Mouse (Mus musculus): Measurements from ENCODE around the gene Olfr39.
"Not testable (repeated sequence)": the region's sequence is repeated elsewhere in the genome, so short reads cannot be mapped to it uniquely, and the experiment has no call there.

The Olfr39 gene

GRCm38 (mm10) chr9:20282051-20282450 lies at the start of gene Olfr39:
TSS of gene Olfr39 (plus strand) at chr9:20282351.
- DNase-seq (ENCODE audit: inconsistent ontology term), result no peak

GRCm38 (mm10) chr9:20236819-20237218 lies 45.3 kb upstream of the Olfr39 start, which contains the start of gene Olfr872:
TSS of gene Olfr872 (plus strand) at chr9:20237119.
- DNase-seq (ENCODE audit: inconsistent ontology term), result no peak

- no peak for DNase-seq (ENCODE audit: inconsistent ontology term)
These were observed 44.8 kb upstream of the Olfr39 start for GRCm38 (mm10) chr9:20237378-20237777.

- not testable (repeated sequence) for DNase-seq (ENCODE audit: inconsistent ontology term)
These were observed 13.4 kb downstream of the Olfr39 start for GRCm38 (mm10) chr9:20295562-20295961.

GRCm38 (mm10) chr9:20298232-20298631 lies 16.1 kb downstream of the Olfr39 start, which contains the start of gene Olfr873:
TSS of gene Olfr873 (plus strand) at chr9:20298532.
- no peak for DNase-seq (ENCODE audit: inconsistent ontology term)

GRCm38 (mm10) chr9:20335994-20336393 lies 53.8 kb downstream of the Olfr39 start, which contains the start of gene Olfr18:
TSS of gene Olfr18 (minus strand) at chr9:20336094.
- DNase-seq (ENCODE audit: inconsistent ontology term), result no peak
